8 mouse cellular contexts compared by ENCODE assay signal in genomic region chr7:141538852-141539555, GRCm38 (mm10). TPM values are rescaled to one million over a fixed set of nuclear protein-coding genes. Genes with fewer than 3 reads are reported as not detected.
DNase-seq lines count a peak whose midpoint lies in the region; ATAC-seq and TF ChIP-seq lines count a peak whose summit lies in the region.

No protein-coding gene starts in this region.

- ATAC-seq in lung, embryonic 14.5 days (ENCODE audit: insufficient read depth): no peak
- peak; percentile 36 for ATAC-seq in erythroid progenitor cell, adult 5-6 weeks (replicated peaks; ENCODE audit: low FRiP score, poor library complexity, severe bottlenecking)
- ATAC-seq in limb, embryonic 12.5 days (ENCODE audit: insufficient number of reproducible peaks, insufficient read depth, low FRiP score, low TSS enrichment, low read depth): peak; percentile 54; the same call in 1 of the 2 replicates
- ATAC-seq in neural tube, embryonic 13.5 days (ENCODE audit: low read depth): peak; percentile 59

- H3K9ac ChIP-seq in lung, embryonic 14.5 days: peak overlapping the region; percentile 73
- H3K9ac ChIP-seq in limb, embryonic 12.5 days (replicated peaks): peak overlapping the region; percentile 78
- peak overlapping the region; percentile 89 for H3K9ac ChIP-seq in neural tube, embryonic 13.5 days

- H3K27ac ChIP-seq in lung, embryonic 14.5 days (ENCODE audit: low read depth): peak overlapping the region; percentile 67
- peak overlapping the region; percentile 82 for H3K27ac ChIP-seq in limb, embryonic 12.5 days
- peak overlapping the region; percentile 80 for H3K27ac ChIP-seq in neural tube, embryonic 13.5 days (replicated peaks)

- 9% methylated on average over 18 of the region's 18 CpGs for WGBS in lung, embryonic 14.5 days
- 17% methylated on average over 18 of the region's 18 CpGs for WGBS in limb, embryonic 12.5 days
- WGBS in neural tube, embryonic 13.5 days: 20% methylated on average over 18 of the region's 18 CpGs

- DNase-seq in adrenal gland, adult (ENCODE audit: inconsistent age in 2 of 2, low spot score in 1 of 2): peak; percentile 34 to 41
- DNase-seq in adrenal gland, adult 18-20 months (ENCODE audit: low spot score in 2 of 2): no peak
- no peak for DNase-seq in lung, embryonic 14.5 days
- no peak for DNase-seq in lung, postnatal 4 days
- DNase-seq in B cell, adult 2 months: no peak

- peak overlapping the region; percentile 94 for H3K4me2 ChIP-seq in lung, embryonic 14.5 days
- H3K4me2 ChIP-seq in limb, embryonic 12.5 days: peak overlapping the region; percentile 86
- peak overlapping the region; percentile 88 for H3K4me2 ChIP-seq in neural tube, embryonic 13.5 days

- peak overlapping the region; percentile 76 for H3K4me3 ChIP-seq in lung, embryonic 14.5 days (ENCODE audit: low read depth, low read length)
- H3K4me3 ChIP-seq in limb, embryonic 12.5 days (replicated peaks): peak overlapping the region; percentile 74
- H3K4me3 ChIP-seq in neural tube, embryonic 13.5 days: peak overlapping the region; percentile 63

- no peaks in the 10 kb centered on the region for H3K27me3 ChIP-seq in lung, embryonic 14.5 days (ENCODE audit: insufficient read depth, low read length)
- H3K27me3 ChIP-seq in limb, embryonic 12.5 days: no peaks in the 10 kb centered on the region
- 0 out of 2 replicates have a peak, but pooled peaks cover 3% of the 10 kb centered on the region for H3K27me3 ChIP-seq in neural tube, embryonic 13.5 days

- no peak for TF ChIP-seq CTCF in lung, embryonic 14.5 days (IDR thresholded peaks at IDR 0.05; ENCODE audit: low read depth)

- no peaks in the 10 kb centered on the region for H3K9me3 ChIP-seq in lung, embryonic 14.5 days (ENCODE audit: low read depth, low read length)
- no peaks in the 10 kb centered on the region for H3K9me3 ChIP-seq in limb, embryonic 12.5 days
- no peaks in the 10 kb centered on the region for H3K9me3 ChIP-seq in neural tube, embryonic 13.5 days

- no peaks in the 10 kb centered on the region for H3K36me3 ChIP-seq in lung, embryonic 14.5 days (ENCODE audit: insufficient read depth)
- no peaks in the 10 kb centered on the region for H3K36me3 ChIP-seq in limb, embryonic 12.5 days
- H3K36me3 ChIP-seq in neural tube, embryonic 13.5 days: no peaks in the 10 kb centered on the region

- H3K4me1 ChIP-seq in lung, embryonic 14.5 days (ENCODE audit: insufficient read depth): peaks cover 18% of the 10 kb centered on the region
- peaks cover 20% of the 10 kb centered on the region for H3K4me1 ChIP-seq in limb, embryonic 12.5 days (replicated peaks)
- H3K4me1 ChIP-seq in neural tube, embryonic 13.5 days (replicated peaks): peaks cover 26% of the 10 kb centered on the region

RNA-seq across cellular contexts. Expression of gene Chid1, which starts 0.7 kb away (rescaled TPM):
- 10 to 100 TPM; 54.5 to 59.0 TPM for total RNA-seq in adrenal gland, adult 18-20 months (2021)
- 33.0 and 35.9 TPM in 2 replicates for polyA plus RNA-seq in lung, embryonic 14.5 days (2014; fragmentation: Nextera tagmentation; extraction: Ambion mirVana)
- 4.6 and 6.8 TPM in 2 replicates for total RNA-seq in erythroid progenitor cell, adult 5-6 weeks (2015; ENCODE audit: low replicate concordance)
- 6.8 and 10.8 TPM in 2 replicates for total RNA-seq in erythroid progenitor cell, adult 5-6 weeks (2017; ENCODE audit: low replicate concordance)
- 27.5 and 28.0 TPM in 2 replicates for polyA plus RNA-seq in limb, embryonic 12.5 days (2016; fragmentation: Nextera tagmentation; extraction: Ambion mirVana)
- polyA plus RNA-seq in neural tube, embryonic 13.5 days (2015; fragmentation: Nextera tagmentation; extraction: Ambion mirVana): 36.9 and 38.6 TPM in 2 replicates

RNA-seq across cellular contexts. Expression of gene Ap2a2, which starts 23.0 kb away (rescaled TPM):
- 10 to 100 TPM; 56.4 to 83.8 TPM for total RNA-seq in adrenal gland, adult 18-20 months (2021)
- 63.1 and 67.6 TPM in 2 replicates for polyA plus RNA-seq in lung, embryonic 14.5 days (2014; fragmentation: Nextera tagmentation; extraction: Ambion mirVana)
- 71.7 and 96.2 TPM in 2 replicates for total RNA-seq in erythroid progenitor cell, adult 5-6 weeks (2015; ENCODE audit: low replicate concordance)
- total RNA-seq in erythroid progenitor cell, adult 5-6 weeks (2017; ENCODE audit: low replicate concordance): 108 and 150 TPM in 2 replicates
- polyA plus RNA-seq in limb, embryonic 12.5 days (2016; fragmentation: Nextera tagmentation; extraction: Ambion mirVana): 93.3 and 94.1 TPM in 2 replicates
- 109 and 117 TPM in 2 replicates for polyA plus RNA-seq in neural tube, embryonic 13.5 days (2015; fragmentation: Nextera tagmentation; extraction: Ambion mirVana)

Comparison
In these comparisons a context has a peak if more than half of its experiments do, and no peak if none do; other contexts are left out.
1. DNase-seq: peak in adrenal gland, adult (2 of 2); none in adrenal gland, adult 18-20 months (0 of 2), lung, embryonic 14.5 days (single experiment), lung, postnatal 4 days (0 of 2) and B cell, adult 2 months (0 of 2).
2. Peak in every context shown above with its lines, with median percentiles within 50 percentile points of each other: H3K27ac ChIP-seq, H3K4me2 ChIP-seq, H3K4me3 ChIP-seq and H3K9ac ChIP-seq.